Comparison of ENCODE assay signal across 9 mouse cellular contexts in genomic region chr10:115252321-115252757, GRCm38 (mm10). TPM values are rescaled to one million over a fixed set of nuclear protein-coding genes. Genes with fewer than 3 reads are reported as not detected.
DNase-seq lines count a peak whose midpoint lies in the region; ATAC-seq lines count a peak whose summit lies in the region.
"Had no signal": no experiment of that assay in that cellular context is flagged by ENCODE, and none has a peak within 500 bp of the region (broad histone marks: within the 10 kb centered on the region; RNA-seq: fewer than 3 reads in every experiment).

No protein-coding gene starts in this region.

- intact Hi-C loops in heart, postnatal 36 days (cut with DNase I): loop anchor here (5.0 kb wide), 3 partner anchors 60 to 135 kb away; partner anchors contain the start of gene Tmem19

- DNase-seq in cerebellum, postnatal 10 days: peak; percentile 15 to 19
- DNase-seq in heart, postnatal 36 days: peak; percentile 16 to 38
- peak; percentile 38 for DNase-seq in thymus, postnatal 4 days
- DNase-seq in cerebellum, postnatal 36 days: no peak

- no peaks in the 10 kb centered on the region for H3K27me3 ChIP-seq in embryonic facial prominence, embryonic 13.5 days
- H3K27me3 ChIP-seq in limb, embryonic 12.5 days: no peaks in the 10 kb centered on the region
- H3K27me3 ChIP-seq in midbrain, embryonic 12.5 days: no peaks in the 10 kb centered on the region
- H3K27me3 ChIP-seq: Patski had no signal

- peak overlapping the region; percentile 96 for H3K4me3 ChIP-seq in embryonic facial prominence, embryonic 13.5 days
- H3K4me3 ChIP-seq in limb, embryonic 12.5 days (replicated peaks): peak overlapping the region; percentile 90
- H3K4me3 ChIP-seq in midbrain, embryonic 12.5 days: peak overlapping the region; percentile 96

- WGBS in embryonic facial prominence, embryonic 13.5 days: 5% methylated on average over 10 of the region's 10 CpGs
- WGBS in limb, embryonic 12.5 days: 10% methylated on average over 10 of the region's 10 CpGs
- 15% methylated on average over 10 of the region's 10 CpGs for WGBS in midbrain, embryonic 12.5 days

- H3K4me1 ChIP-seq in embryonic facial prominence, embryonic 13.5 days: peaks cover 29% of the 10 kb centered on the region
- H3K4me1 ChIP-seq in limb, embryonic 12.5 days (replicated peaks): peaks cover 26% of the 10 kb centered on the region
- peaks cover 14% of the 10 kb centered on the region for H3K4me1 ChIP-seq in midbrain, embryonic 12.5 days

- no peaks in the 10 kb centered on the region for H3K9me3 ChIP-seq in embryonic facial prominence, embryonic 13.5 days
- H3K9me3 ChIP-seq in limb, embryonic 12.5 days: no peaks in the 10 kb centered on the region
- H3K9me3 ChIP-seq in midbrain, embryonic 12.5 days: no peaks in the 10 kb centered on the region

- H3K4me2 ChIP-seq in embryonic facial prominence, embryonic 13.5 days: peak overlapping the region; percentile 80
- peak overlapping the region; percentile 76 for H3K4me2 ChIP-seq in limb, embryonic 12.5 days
- H3K4me2 ChIP-seq in midbrain, embryonic 12.5 days (replicated peaks): peak overlapping the region; percentile 77

- H3K9ac ChIP-seq in embryonic facial prominence, embryonic 13.5 days: peak overlapping the region; percentile 65
- peak overlapping the region; percentile 46; the same call in 1 of the 2 replicates for H3K9ac ChIP-seq in limb, embryonic 12.5 days (replicated peaks)
- H3K9ac ChIP-seq in midbrain, embryonic 12.5 days (replicated peaks): peak overlapping the region; percentile 58

- ATAC-seq in cerebellum, adult (ENCODE audit: insufficient number of reproducible peaks, low FRiP score, low TSS enrichment): no peak
- ATAC-seq in embryonic facial prominence, embryonic 13.5 days (ENCODE audit: insufficient number of reproducible peaks, insufficient read depth, low FRiP score, low TSS enrichment, low read depth): no peak
- no peak for ATAC-seq in limb, embryonic 12.5 days (ENCODE audit: insufficient number of reproducible peaks, insufficient read depth, low FRiP score, low TSS enrichment, low read depth)
- no peak for ATAC-seq in midbrain, embryonic 12.5 days (ENCODE audit: low FRiP score, low read depth)

- H3K36me3 ChIP-seq in embryonic facial prominence, embryonic 13.5 days: no peaks in the 10 kb centered on the region
- H3K36me3 ChIP-seq in limb, embryonic 12.5 days: no peaks in the 10 kb centered on the region
- H3K36me3 ChIP-seq in midbrain, embryonic 12.5 days: no peaks in the 10 kb centered on the region

- H3K27ac ChIP-seq in embryonic facial prominence, embryonic 13.5 days: peak overlapping the region; percentile 80
- H3K27ac ChIP-seq in limb, embryonic 12.5 days: no peak overlapping the region
- no peak overlapping the region for H3K27ac ChIP-seq in midbrain, embryonic 12.5 days (replicated peaks)

RNA-seq across cellular contexts. Expression of gene Tbc1d15, which starts 1.1 kb away (rescaled TPM):
- 49.0 and 57.0 TPM in 2 replicates for polyA plus RNA-seq in embryonic facial prominence, embryonic 13.5 days (2015; fragmentation: Nextera tagmentation; extraction: Ambion mirVana)
- 10 to 100 TPM; 57.6 to 61.4 TPM for total RNA-seq in heart, postnatal 36 days (2021)
- polyA plus RNA-seq in limb, embryonic 12.5 days (2016; fragmentation: Nextera tagmentation; extraction: Ambion mirVana): 60.8 and 61.6 TPM in 2 replicates
- 42.2 and 45.1 TPM in 2 replicates for polyA plus RNA-seq in midbrain, embryonic 12.5 days (2016; fragmentation: Nextera tagmentation; extraction: Ambion mirVana)

Comparison
In these comparisons a context has a peak if more than half of its experiments do, and no peak if none do; other contexts are left out.
1. DNase-seq: peak in cerebellum, postnatal 10 days (2 of 2), heart, postnatal 36 days (2 of 2) and thymus, postnatal 4 days (single experiment); none in cerebellum, postnatal 36 days (0 of 2).
2. Peak in every context shown above with its lines, with median percentiles within 50 percentile points of each other: H3K4me2 ChIP-seq, H3K4me3 ChIP-seq and H3K9ac ChIP-seq.